Mouse (Mus musculus) midbrain, embryonic 15.5 days (tissue): ENCODE data around the gene Arf3. TPM values are rescaled to one million over a fixed set of nuclear protein-coding genes. Genes with fewer than 3 reads are reported as not detected.

Source experiments
- ATAC-seq: fragments of 200-750 bp; cut with Nextera tagmentation; replicated peaks from 2 replicates; pipeline ENCODE4 v1.8.0; 2017; ENCODE audit warnings: moderate TSS enrichment
- H3K27ac ChIP-seq: fragments of 300-500 bp; sonication (generic); 2 replicates; pipeline ENCODE4 v1.5.1; 2015; ENCODE audit warnings: mild to moderate bottlenecking, inconsistent platforms
- H3K27me3 ChIP-seq: fragments of 300-500 bp; sonication (generic); replicated peaks from 2 replicates; pipeline ENCODE4 v1.6.1; 2015; ENCODE audit warnings: inconsistent platforms
- H3K36me3 ChIP-seq: fragments of 300-500 bp; sonication (generic); replicated peaks from 2 replicates; pipeline ENCODE4 v1.6.1; 2015; ENCODE audit warnings: inconsistent platforms
- H3K4me1 ChIP-seq: fragments of 300-500 bp; sonication (generic); 2 replicates; pipeline ENCODE4 v1.6.1; 2015; ENCODE audit warnings: inconsistent platforms
- H3K4me2 ChIP-seq: fragments of 300-500 bp; sonication (generic); 2 replicates; pipeline ENCODE4 v1.6.1; 2015; ENCODE audit warnings: inconsistent platforms, mild to moderate bottlenecking, moderate library complexity
- H3K4me3 ChIP-seq: fragments of 300-500 bp; sonication (generic); 2 replicates; pipeline ENCODE4 v1.5.1; 2015; ENCODE audit warnings: mild to moderate bottlenecking, inconsistent platforms
- H3K9ac ChIP-seq: fragments of 300-500 bp; sonication (generic); 2 replicates; pipeline ENCODE4 v1.6.1; 2015; ENCODE audit warnings: mild to moderate bottlenecking, inconsistent platforms
- H3K9me3 ChIP-seq: fragments of 300-500 bp; sonication (generic); 2 replicates; pipeline ENCODE4 v1.6.1; 2016; ENCODE audit warnings: inconsistent platforms
- WGBS: fragments of 180-500 bp; shearing (Covaris S2); methylation state at CpG from one replicate; pipeline ENCODE4 v1.1.7; 2015; ENCODE audit warnings: mixed read lengths; 5-methylcytosine and 5-hydroxymethylcytosine counted together
- polyA plus RNA-seq: library from polyadenylated mRNA; unstranded; fragments of >200 nt; fragmentation: Nextera tagmentation; extraction: Ambion mirVana; gene quantifications from 2 replicates; pipeline ENCODE4 v1.2.1, GENCODE M21; 2015

The Arf3 gene
- polyA plus RNA-seq, 1 experiment from 2014 or later = 103 TPM

DNA sequence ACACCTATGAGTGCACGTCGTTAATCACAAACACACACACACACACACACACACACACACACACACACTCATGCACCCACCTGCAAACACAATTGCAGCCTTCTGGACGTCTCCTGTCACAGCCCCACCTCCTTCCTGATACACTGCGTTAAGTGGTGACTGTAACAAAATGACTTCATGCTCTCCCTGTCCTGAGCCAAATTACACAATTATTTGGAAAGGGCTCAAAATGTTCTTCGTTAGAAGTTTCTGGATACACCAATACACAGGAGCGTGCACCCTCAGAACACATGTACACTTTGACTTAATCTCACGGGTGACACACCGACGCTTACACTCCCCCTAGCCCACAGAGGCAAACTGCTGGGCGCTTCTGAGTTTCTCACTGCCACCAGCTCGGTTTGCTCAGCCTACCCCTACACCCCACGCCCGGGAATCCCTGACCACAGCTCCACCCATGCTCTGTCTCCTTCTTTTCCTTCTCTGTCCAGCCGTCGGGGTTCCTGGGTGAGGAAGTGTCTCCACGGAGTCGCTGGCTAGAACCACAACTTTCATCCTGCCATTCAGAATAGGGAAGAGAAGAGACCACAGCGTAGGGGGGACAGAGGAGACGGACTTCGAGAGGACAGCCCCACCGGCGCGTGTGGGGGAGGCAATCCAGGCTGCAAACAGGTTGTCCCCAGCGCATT, 26.1 kb upstream of the Arf3 start:
- 0 out of 2 replicates have a peak overlapping the region, but pooled peaks have one; percentile 1 for H3K4me2 ChIP-seq

DNA sequence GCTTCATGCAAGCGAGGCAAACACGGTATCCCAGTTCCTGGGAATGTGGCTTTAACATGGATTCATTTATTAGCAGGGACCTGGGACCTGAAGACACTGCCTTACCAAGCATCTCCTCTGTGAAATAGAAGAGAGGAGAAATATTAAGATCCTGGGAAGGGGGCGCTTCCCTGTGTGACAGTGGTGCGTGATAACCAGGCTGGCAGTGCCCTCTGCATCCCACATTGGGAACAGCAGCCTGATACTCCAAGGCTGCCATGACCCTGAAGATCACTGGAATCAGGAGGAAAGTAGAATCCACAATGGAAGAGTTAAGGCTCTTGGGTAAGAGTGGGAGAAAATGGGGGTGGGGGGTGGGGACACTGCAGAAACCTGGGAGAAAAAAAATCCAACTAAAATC, 24.9 kb upstream of the Arf3 start:
- no peak overlapping the region for H3K27ac ChIP-seq
- WGBS = 41% methylated on average over 4 of the region's 4 CpGs
- H3K4me2 ChIP-seq = no peak overlapping the region
- H3K9ac ChIP-seq = no peak overlapping the region
- no peak overlapping the region for H3K4me3 ChIP-seq
- peaks cover 29% of the 10 kb centered on the region for H3K4me1 ChIP-seq
- H3K9me3 ChIP-seq = no peaks in the 10 kb centered on the region
- H3K36me3 ChIP-seq = no peaks in the 10 kb centered on the region
- ATAC-seq = no peak
- H3K27me3 ChIP-seq = peaks cover 79% of the 10 kb centered on the region

More for the DNA sequence above, 26.1 kb upstream of the Arf3 start:
- H3K36me3 ChIP-seq = no peaks in the 10 kb centered on the region
- H3K27ac ChIP-seq = no peak overlapping the region
- H3K27me3 ChIP-seq = peaks cover 89% of the 10 kb centered on the region
- H3K9ac ChIP-seq = no peak overlapping the region
- H3K4me1 ChIP-seq = peaks cover 36% of the 10 kb centered on the region
- 10% methylated on average over 24 of the region's 24 CpGs for WGBS
- no peak for ATAC-seq
- no peak overlapping the region for H3K4me3 ChIP-seq
- no peaks in the 10 kb centered on the region for H3K9me3 ChIP-seq

- ATAC-seq = no peak
- WGBS = 46% methylated on average over 7 of the region's 7 CpGs
- Histone ChIP-seq H3K4me2 (no peak overlapping the region), H3K9me3 (no peaks in the 10 kb centered on the region), H3K36me3 (no peaks in the 10 kb centered on the region), H3K27me3 (peaks cover 76% of the 10 kb centered on the region), H3K9ac (no peak overlapping the region), H3K4me1 (peaks cover 11% of the 10 kb centered on the region), H3K4me3 (no peak overlapping the region), H3K27ac (no peak overlapping the region)
These were observed 22.7 kb upstream of the Arf3 start for GRCm38 (mm10) chr15:98785744-98786143.

GRCm38 (mm10) chr15:98781166-98781565, 18.2 kb upstream of the Arf3 start:
- Histone ChIP-seq H3K27ac (no peak overlapping the region), H3K36me3 (no peaks in the 10 kb centered on the region), H3K9ac (no peak overlapping the region), H3K4me1 (peaks cover 23% of the 10 kb centered on the region), H3K9me3 (no peaks in the 10 kb centered on the region), H3K4me3 (no peak overlapping the region), H3K27me3 (peaks cover 76% of the 10 kb centered on the region), H3K4me2 (no peak overlapping the region)
- no peak for ATAC-seq
- WGBS = 32% methylated on average over 6 of the region's 6 CpGs

DNA sequence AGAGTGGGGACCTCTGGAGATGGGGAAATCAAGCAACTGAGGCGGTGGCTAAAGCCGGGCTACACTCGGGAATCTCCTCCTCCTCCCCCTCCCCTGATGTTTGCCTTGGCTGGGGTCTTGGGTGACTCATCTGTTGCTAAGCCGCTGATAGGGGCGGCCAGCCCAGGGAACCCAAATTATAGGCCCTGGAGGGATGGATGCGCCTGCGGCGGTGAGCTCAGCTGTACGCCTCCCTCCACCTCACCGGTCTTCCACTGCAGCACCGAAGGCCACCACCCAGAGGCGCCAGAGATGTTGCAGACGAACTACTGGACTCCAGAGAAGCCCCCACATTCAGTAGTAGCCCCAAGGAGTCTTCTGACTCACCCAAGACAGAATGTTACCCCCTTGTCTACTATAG, 17.6 kb upstream of the Arf3 start:
- ATAC-seq = no peak
- Histone ChIP-seq H3K9me3 (no peaks in the 10 kb centered on the region), H3K4me1 (peaks cover 26% of the 10 kb centered on the region), H3K4me3 (no peak overlapping the region), H3K27ac (no peak overlapping the region), H3K4me2 (no peak overlapping the region), H3K9ac (no peak overlapping the region), H3K36me3 (no peaks in the 10 kb centered on the region), H3K27me3 (peaks cover 78% of the 10 kb centered on the region)
- 6% methylated on average over 13 of the region's 13 CpGs for WGBS

- peaks cover 26% of the 10 kb centered on the region for H3K4me1 ChIP-seq
- no peak overlapping the region for H3K27ac ChIP-seq
- no peak for ATAC-seq
- no peak overlapping the region for H3K4me3 ChIP-seq
- peaks cover 78% of the 10 kb centered on the region for H3K27me3 ChIP-seq
- no peaks in the 10 kb centered on the region for H3K36me3 ChIP-seq
- WGBS = 6% methylated on average over 8 of the region's 8 CpGs
- H3K4me2 ChIP-seq = no peak overlapping the region
- H3K9ac ChIP-seq = no peak overlapping the region
- no peaks in the 10 kb centered on the region for H3K9me3 ChIP-seq
These were observed 17.1 kb upstream of the Arf3 start for GRCm38 (mm10) chr15:98780075-98780474.

- H3K36me3 ChIP-seq = no peaks in the 10 kb centered on the region
- H3K4me2 ChIP-seq = no peak overlapping the region
- WGBS = 4% methylated on average over 6 of the region's 11 CpGs
- H3K4me3 ChIP-seq = no peak overlapping the region
- H3K27me3 ChIP-seq = peaks cover 89% of the 10 kb centered on the region
- H3K9ac ChIP-seq = no peak overlapping the region
- no peak for ATAC-seq
- no peaks in the 10 kb centered on the region for H3K9me3 ChIP-seq
- H3K4me1 ChIP-seq = peaks cover 26% of the 10 kb centered on the region
- no peak overlapping the region for H3K27ac ChIP-seq
These were observed 15.8 kb upstream of the Arf3 start for GRCm38 (mm10) chr15:98778806-98779205.

DNA sequence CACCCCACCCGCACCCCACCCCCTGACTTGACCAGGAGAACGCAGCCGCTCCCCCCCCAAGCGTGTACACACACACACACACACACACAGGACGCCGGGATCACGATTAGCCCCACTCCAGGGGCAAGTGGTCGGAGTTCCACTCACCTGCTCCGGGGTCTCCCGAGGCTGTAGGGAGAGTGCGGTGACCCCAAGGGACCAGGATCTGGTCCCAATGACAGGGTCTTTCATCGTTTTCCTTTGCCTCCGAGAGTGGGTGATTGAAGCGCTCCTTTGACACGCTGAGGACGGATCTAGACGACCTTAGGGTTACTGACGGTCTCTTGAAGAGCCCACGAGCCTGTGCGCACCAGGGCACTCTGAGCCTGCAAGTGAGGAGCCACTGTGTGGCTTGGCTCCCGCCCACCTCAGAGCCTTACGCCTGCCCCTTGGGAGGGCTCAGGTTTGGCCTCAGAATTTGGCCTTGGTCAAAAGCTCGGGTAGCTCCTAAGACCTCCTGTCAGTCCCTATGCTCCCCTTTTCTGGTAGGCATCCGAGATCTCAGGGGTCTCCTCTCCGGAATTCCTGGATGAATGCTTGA, 15.3 kb upstream of the Arf3 start:
- peak overlapping the region; percentile 24 for H3K4me3 ChIP-seq
- no peak overlapping the region for H3K27ac ChIP-seq
- no peak for ATAC-seq
- H3K27me3 ChIP-seq = peaks cover 95% of the 10 kb centered on the region
- no peak overlapping the region for H3K9ac ChIP-seq
- no peaks in the 10 kb centered on the region for H3K36me3 ChIP-seq
- peak overlapping the region; percentile 49 for H3K4me2 ChIP-seq
- no peaks in the 10 kb centered on the region for H3K9me3 ChIP-seq
- WGBS = 1% methylated on average over 25 of the region's 25 CpGs
- H3K4me1 ChIP-seq = peaks cover 26% of the 10 kb centered on the region

DNA sequence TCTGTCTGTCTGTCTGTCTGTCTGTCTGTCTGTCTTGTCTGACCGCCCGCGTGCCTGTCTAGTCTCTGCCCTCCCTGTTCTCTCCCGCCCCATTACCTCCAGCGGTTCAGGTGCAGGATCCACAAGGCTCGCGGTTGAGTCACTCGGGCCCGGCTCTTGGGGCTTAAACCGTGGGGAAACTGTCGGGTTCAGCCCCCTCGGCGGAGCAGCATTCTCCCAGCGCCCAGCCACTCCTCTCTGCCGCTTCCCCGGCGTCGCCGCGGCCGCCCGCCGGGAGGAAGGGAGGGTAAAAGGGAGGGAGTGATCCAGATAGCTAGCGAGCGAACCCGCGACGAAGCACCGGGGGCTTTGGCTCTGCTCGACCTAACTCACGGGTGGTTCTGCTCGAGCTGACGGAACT, 14.7 kb upstream of the Arf3 start, which contains the start of gene Wnt10b:
Gene Wnt10b, minus strand, starts transcription at position 389 of the 400 bp plus-strand sequence.
- under 1% methylated on average over 25 of the region's 33 CpGs for WGBS

GRCm38 (mm10) chr15:98777005-98777616, 14.1 kb upstream of the Arf3 start:
- ATAC-seq = no peak
- Histone ChIP-seq H3K9me3 (no peaks in the 10 kb centered on the region), H3K27ac (no peak overlapping the region), H3K4me2 (no peak overlapping the region; the same call in 1 of the 2 replicates), H3K4me3 (0 out of 2 replicates have a peak overlapping the region, but pooled peaks have one; percentile 24), H3K27me3 (peaks cover 99% of the 10 kb centered on the region), H3K4me1 (peaks cover 35% of the 10 kb centered on the region), H3K9ac (no peak overlapping the region), H3K36me3 (no peaks in the 10 kb centered on the region)
- WGBS = 2% methylated on average over 19 of the region's 19 CpGs

More for the DNA sequence above, 14.7 kb upstream of the Arf3 start, which contains the start of gene Wnt10b:
- ATAC-seq = no peak
- Histone ChIP-seq H3K4me2 (peak within 1 kb of the TSS; percentile 49), H3K9me3 (no peaks in the 10 kb centered on the region), H3K9ac (no peak within 1 kb of the TSS), H3K4me1 (peaks cover 28% of the 10 kb centered on the region), H3K27ac (no peak within 1 kb of the TSS), H3K4me3 (peak within 1 kb of the TSS; percentile 24), H3K36me3 (no peaks in the 10 kb centered on the region), H3K27me3 (peaks cover 98% of the 10 kb centered on the region)

DNA sequence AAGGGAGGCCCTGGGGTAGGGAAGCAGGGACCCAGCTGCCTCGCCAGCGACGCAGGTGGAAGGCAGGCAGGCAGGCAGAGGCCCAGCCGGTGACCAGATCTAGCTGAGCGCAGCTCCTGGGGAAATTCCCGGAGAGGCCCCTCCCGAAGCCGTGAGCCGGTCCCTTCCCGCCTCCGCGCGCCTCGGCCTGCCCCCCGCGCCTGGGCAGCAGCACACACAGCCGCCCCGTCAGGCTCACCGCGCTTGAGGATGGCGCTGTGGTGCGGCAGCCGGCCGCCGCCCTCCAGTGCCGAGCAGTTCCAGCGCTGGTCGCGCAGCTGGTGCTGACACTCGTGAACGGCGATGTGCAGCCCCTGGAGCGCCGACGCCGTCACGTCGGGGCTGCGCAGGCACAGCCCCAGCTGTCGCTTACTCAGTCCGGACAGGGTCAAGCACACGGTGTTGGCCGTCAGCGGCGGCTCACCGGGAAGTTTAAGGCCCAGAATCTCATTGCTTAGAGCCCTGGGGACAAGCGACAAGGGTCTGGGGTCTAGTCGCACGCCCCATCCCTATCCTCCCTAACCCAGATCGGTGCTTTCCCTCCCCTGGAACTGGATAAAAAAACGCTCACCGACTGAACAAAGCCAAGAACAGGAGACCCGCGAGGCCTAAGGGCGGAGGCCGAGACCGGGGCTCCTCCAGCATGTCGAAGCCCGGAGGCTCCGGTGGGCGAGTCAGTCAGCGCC, 13.4 kb upstream of the Arf3 start:
- H3K9ac ChIP-seq = no peak overlapping the region
- H3K4me2 ChIP-seq = peak overlapping the region; percentile 31
- H3K36me3 ChIP-seq = no peaks in the 10 kb centered on the region
- no peak overlapping the region for H3K27ac ChIP-seq
- peaks cover 36% of the 10 kb centered on the region for H3K4me1 ChIP-seq
- ATAC-seq = 0 out of 2 replicates have a peak, but pooled peaks have one; percentile 56
- WGBS = under 1% methylated on average over 60 of the region's 62 CpGs
- peaks cover 99% of the 10 kb centered on the region for H3K27me3 ChIP-seq
- H3K4me3 ChIP-seq = peak overlapping the region; percentile 19
- H3K9me3 ChIP-seq = no peaks in the 10 kb centered on the region

- no peak for ATAC-seq
- Histone ChIP-seq H3K4me2 (no peak overlapping the region), H3K27ac (no peak overlapping the region), H3K36me3 (no peaks in the 10 kb centered on the region), H3K27me3 (peaks cover 97% of the 10 kb centered on the region), H3K4me3 (no peak overlapping the region), H3K9ac (no peak overlapping the region), H3K9me3 (no peaks in the 10 kb centered on the region), H3K4me1 (peaks cover 36% of the 10 kb centered on the region)
- 4% methylated on average over 5 of the region's 5 CpGs for WGBS
These were observed 12.5 kb upstream of the Arf3 start for GRCm38 (mm10) chr15:98775533-98775932.
